Mouse (Mus musculus) yolk sac, embryonic 10.5 days (tissue): ENCODE results near the gene Dtx3.
"Not testable (repeated sequence)": the region's sequence is repeated elsewhere in the genome, so short reads cannot be mapped to it uniquely, and the experiment has no call there.

ENCODE experiments used
- DNase-seq: peaks from one replicate; pipeline ENCODE4 v3.0.0-alpha.2; 2017; ENCODE audit warnings: low spot score

The Dtx3 gene

DNA sequence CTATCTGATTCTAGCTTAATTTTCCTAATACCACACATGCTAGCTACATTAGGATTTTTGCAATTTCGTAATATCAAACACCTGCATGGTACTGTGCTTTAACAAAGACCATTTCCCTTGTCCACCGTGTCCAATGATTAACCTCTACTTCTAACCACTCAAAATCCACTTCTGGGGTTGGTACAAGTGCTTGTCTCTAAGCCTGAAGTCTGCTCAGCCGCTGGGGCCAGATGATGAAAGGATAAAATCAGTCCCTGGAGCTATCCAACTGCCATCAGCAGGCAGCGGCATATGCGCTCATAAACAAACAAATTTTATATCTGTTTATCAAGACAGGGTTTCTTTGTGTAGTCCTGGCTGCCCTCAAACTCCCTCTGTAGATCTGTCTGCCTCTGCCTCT lies 9.1 kb upstream of the Dtx3 start:
- DNase-seq, result no peak

DNA sequence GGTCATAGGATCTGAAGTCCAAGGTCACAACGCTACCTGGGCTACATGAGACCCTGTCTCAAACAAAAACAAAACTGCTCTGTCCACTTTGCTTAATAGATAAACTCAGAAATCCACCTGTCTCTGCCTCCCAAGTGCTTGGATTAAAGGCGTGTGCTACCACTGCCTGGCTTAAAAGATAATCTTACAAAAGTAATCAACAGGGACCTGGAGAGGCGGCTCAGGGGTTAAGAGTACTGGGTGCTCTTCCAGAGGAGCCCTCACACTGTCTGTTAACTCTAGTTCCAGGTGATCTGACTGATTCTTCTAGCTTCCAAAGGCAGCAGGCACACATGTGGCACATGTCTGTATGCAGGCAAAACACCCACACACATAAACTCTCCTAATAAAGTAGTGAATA lies 7.6 kb upstream of the Dtx3 start:
- peak; percentile 1 for DNase-seq

DNA sequence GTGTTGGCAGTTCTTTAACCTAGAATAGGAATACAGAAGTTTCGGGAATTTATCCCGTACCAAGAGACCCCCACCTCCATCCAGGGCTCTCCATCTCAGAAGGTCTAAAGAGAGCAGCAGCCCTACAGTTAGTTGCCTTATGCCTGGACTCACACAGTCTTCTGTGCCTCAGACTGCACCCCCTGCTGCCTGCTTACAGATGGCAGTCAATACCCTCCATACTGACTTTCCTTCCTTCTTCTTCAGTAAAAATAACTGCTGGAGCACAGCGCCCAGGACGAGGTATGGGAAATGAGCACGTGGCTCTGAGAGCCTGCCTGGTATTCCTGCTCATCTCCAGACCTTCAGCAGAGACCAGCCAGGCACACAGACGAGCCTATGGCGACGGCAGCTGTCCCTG lies 4.8 kb upstream of the Dtx3 start:
- DNase-seq, result no peak

DNA sequence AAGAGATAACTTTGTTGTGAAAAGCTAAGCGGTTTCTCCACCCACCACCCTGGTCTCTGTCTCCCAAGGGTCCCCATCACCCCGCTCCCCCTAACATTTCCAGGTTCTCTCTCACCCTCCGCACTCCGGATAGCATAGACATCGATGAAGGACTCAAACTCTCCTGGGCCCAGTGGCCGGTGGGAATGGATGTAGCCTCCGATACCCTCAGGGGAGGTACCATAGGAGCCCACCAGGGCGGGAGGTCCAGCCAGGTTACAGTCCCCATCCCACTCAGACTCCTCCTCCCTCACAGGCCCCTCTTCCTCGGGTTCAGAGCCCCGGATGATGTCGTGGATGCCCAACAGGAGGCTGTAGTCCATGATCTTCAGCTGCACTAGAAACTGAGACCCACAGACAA lies 3.9 kb upstream of the Dtx3 start:
- DNase-seq, result no peak

DNA sequence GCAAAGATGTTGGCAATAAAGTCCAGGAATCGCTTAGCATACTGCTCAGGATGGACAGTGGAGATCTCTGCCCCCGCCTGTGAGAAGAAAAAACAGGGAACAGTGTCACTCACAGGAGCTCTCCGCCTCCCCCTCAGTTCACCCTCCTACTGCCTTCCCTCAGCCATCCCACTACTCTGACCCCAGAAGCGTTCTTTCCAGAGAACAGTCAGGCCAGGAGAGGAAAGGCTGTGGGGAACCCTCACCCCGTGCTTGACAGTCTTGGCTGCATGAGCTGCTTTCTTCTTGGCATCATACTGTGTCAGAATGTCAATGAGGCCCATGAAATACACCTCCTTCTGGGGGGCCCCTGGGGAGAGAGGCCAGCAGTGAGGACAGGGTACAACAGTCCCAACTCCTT lies 3.5 kb upstream of the Dtx3 start:
- DNase-seq, result no peak

DNA sequence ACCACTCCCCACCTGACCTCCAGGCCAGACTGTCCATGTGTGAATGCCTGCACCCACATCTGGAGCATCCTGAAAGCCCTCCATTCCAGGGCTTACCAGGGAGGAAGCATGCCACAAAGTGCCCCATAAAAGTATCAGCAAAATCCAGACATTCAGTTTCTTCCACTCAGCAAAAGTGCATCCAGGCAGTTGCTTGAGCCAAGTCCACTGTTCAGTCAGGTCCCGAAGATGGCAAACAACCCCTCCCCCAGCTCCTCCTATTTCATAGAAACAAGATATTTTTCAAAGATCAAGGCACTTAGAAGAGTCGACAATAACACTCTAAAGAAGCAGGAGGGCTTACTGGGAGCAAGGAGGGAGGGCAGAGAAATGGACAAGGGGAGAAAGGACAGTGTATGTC lies 3.0 kb upstream of the Dtx3 start:
- DNase-seq, result no peak

DNA sequence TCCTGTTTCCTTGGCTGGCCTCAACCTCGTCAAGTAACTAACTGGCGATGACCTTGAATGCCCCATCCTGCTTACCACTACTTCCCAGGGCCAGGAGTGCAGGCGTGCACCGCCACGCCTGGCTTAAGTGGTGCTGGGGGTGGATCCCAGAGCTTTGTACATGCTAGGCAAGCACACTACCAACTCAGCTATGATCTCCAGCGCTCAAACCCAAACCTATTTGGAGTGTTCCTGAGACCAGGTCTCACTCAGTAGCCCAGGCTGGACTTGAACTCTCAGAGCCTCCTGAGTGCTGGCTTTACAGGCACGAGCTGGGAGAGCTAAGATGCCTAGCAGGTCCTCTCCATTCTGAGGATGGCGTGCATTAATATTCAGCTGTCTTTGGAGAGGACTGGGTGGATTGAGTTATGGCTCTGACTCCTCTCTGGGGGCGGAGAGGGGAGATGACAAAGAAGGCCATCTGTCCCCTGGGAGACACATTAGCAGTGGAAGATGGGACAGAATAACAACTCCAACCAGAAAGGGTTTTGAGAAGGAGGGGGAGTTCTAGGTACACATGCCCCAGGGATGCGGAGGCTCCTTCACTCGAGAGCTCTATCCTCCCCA lies 2.1 kb upstream of the Dtx3 start:
- peak; percentile 1 for DNase-seq

DNA sequence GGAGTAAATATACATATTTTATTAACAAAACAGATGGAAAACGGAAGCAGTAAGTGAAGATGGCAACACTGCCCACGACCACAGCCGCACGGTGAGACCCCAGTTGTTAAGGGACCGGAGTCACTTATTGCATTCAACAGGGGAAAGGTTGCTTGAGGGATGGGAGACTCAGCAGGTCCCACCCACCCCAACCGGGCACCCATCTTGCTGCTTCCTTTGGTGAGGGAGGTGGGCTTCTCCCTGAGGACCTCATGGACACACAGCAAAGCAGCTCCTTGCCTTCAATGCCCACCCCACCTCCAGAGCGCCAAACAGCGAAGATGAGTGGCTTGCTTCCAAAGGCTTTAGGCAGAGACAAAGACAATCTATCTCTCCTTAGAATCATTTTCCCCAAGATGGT lies 1.6 kb upstream of the Dtx3 start:
- no peak for DNase-seq

DNA sequence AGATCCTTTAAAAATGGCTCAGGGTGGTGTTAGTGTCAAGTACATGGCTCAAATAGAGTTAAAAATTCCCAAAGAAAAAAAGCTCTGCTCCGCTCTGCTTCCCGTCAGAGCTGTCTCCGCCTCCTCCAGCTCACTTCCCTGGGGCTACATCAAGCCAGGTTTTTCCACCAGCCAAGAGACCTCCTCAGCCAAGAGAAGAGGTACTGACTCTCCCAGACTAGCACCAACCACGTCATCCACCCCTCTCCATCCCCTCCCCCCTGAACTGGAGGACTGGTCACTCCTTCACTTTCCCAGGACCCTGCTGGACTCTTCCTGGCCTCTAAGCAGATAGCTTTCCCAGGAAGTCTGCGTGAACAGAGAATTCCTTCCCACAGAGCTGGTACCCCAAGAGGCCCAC lies 864 bp upstream of the Dtx3 start:
- DNase-seq, result peak; percentile 79

DNA sequence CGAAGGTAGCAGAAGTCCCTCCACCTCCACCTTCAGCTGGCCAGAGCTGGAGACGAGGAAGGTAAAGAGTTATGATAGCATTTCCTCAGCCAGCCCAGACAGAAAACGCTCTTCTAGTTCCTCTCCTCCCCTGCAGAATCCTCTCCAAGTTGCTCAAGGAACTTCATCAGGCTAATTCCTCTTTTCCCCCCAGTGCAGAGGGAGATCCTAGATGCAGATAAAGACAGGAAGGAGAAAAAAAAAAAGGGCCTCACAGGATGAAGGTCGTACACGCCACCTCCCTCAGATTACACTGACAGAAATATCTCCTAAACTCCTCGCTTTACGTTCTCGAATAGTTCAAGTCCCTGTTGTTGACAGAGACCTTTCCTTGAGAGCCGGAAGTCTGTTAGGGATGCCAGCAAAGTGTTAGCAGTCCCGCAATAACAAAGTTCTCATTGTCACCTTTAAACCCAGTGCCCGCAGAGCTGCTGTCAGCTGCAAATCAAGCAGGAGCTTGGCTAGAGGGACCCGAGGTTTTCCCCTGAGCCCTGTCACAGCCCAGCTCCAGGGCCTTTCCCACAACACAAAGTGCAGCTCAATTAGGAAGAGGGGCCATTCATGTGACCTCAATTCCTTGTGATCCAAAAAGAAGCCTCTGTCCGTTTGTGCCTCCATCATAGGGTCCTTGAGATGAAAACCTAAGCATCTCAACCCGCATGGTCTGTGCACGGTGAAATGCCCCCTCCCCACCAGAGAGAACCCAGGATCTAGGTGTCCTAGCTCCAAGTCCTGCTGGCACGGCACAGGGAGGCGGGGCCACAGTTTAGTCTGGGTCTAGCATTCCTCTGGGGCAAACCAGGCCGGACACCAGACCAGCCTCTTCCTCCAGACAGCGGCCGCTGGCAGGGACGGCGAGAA lies 850 bp downstream of the Dtx3 start:
- peak; percentile 61 for DNase-seq

DNA sequence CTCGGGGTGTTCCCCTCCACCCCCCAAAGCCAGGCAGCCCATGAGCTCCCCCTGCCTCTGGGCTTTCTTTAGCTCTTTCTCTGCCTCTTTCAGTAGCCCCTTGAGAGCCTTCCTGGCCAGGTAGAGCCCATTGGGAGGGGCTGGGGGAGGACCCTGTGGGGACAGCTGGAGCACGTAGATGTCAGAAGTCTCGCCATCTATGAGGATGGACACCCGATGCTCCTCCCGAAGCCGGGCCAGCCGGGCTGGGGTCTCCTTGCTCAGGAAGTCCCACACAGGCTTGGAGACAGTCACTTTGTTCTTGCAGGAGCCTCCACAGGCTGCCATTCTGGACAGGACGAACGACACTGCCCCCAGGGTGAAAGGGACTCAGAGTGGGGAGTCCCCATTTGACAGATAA lies 2.5 kb downstream of the Dtx3 start:
- DNase-seq, result no peak

DNA sequence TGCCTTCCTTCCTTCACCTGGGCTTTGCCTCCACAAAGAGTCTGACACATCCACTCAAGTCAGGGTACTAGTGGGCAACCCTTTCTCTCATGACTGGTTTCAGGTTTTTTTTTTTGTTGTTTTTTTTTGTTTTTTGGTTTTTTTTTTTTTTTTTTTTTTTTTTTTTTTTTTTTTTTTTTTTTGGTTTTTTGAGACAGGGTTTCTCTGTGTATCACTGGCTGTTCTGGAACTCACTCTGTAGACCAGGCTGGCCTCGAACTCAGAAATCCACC lies 3.5 kb downstream of the Dtx3 start:
- not testable (repeated sequence) for DNase-seq

DNA sequence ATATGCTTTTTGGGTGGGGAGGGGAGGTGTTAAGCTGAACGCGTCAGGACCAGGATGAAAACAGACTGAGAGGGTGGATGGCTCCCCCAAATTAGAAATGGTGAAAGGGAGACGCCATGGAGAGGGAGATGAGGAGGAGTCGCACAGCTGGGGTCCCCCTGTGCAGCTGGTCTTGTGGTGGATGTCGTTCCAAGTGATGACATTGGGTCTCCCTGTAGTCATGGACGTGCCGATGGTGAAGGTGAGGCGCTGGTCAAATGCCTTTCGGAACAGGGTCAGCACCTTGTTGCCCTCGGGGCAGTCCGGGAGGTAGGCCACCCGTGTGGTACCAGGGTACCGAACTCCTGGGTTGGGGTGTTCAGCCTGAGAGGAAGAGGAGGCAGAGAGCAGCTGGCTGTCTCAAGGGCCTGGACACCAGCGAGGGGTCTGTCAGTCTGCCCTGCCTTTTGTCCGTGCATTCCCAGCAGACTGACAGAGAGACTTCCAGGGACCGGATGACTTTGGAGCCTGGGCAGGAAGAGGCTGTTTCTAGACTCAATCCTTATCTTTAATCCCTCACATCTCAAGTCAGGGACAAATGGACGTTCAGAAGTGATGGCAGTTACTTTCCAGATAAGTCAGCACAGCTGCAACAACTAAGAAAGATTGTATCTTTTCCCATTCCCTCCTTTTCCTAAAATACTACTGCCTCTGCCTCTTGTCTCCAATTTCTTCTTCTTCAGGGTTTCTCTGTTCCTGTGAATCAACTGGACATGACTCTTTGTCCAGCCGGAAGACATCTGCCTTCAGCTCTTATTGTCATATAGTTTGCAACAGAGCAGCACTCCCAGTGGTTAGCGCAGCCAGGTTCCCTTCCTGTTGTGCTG lies 4.1 kb downstream of the Dtx3 start:
- no peak for DNase-seq

DNA sequence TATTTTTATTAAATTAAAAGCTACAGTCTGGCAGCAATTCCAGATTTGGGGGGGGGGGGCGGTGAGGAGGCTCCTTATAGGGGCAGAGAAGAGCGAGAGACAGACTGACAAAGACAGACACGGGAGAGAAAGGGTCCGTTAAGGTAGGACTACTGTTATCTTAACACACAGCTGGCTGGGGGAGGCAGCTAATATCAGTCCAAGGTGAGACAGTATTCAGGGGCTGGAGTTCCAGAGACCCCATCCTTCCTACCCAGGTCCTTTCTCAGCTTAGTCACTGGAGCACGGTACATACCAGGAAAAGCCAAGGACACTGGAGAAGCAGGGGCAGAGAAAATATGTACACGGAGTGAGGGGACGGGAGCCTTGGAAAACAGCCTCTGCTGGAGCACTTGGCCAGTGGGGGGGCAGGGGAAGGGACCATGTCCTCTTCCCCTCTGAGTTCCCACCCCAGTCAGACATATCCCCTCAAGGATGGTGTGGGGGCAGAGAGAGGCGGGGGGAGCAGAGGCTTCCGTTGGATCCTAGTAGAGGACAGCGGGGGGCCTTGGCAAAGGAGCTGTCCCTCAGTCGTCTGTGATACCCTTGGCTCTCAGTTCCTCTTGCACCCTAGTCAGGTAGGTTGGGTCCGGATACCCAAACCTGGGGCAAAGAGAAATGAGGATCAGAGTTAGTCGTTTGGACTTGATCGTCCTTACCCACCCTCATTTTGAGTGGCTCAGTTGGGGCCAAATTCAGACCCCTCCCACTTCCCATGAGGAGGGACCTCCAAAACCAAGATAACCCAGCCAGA lies 4.9 kb downstream of the Dtx3 start:
- no peak for DNase-seq

DNA sequence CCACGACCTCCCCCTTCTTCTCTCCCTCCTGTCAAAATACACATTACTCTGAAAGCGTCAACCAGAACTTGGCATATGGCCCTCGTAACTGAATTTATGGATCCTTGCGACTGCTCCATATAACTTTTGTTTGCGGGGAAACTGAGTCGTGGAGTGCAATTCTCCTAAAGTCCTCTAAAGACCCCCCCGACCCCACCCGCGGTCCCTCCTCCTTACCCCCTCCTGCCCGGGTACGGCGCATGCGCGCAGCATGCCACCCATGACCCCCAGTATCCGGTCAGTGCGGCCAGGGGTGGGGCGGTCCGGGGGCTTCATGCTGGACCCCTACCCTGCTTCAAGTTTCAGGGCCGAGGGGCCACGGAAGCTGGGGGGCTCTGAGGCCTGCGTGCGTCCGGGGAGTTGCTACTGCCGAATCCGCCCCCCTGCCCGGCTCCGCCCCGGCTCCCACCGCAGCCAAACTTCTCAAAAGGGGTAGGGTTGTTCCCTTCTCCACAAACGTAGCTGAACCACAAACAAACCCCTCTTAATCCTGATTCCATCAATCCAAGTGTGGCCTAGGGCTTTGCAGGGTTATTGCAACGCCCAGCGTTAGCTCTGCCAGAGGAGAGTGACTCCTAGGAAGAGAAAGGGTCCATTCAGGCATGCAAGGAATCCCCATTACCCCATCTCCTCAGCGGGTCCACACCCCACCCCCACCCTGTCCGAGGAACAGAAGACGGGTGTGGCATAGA lies 5.7 kb downstream of the Dtx3 start, which contains the start of gene Arhgef25:
Gene Arhgef25, minus strand, starts transcription at position 433 of the 731 bp plus-strand sequence.
- DNase-seq, result peak; percentile 67

DNA sequence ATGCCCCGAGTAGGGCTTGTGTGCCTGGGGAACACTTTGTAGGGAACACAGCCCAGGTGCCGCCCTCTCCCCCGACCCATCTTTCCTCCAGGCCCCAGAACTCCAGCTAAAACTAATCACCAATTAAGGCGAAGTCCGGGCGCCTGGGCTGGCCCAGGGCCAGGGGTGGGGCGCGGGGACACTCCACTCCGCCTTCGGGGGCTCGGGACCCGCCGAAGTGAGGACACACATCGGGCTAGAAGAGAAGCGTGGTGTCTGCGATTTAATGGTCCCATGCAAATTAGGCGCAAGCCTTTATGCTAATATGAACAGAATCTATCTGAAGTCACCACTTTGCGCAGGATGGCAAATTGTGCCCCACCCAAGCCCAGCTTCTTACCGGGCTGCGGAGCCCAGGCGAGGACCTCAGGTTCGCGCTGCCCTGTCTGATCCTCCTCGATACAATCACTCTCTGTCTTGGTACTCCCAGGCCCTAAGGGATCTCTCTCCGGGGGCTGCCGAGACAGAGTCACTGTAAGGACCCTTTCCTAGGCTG lies 6.3 kb downstream of the Dtx3 start:
- no peak for DNase-seq

DNA sequence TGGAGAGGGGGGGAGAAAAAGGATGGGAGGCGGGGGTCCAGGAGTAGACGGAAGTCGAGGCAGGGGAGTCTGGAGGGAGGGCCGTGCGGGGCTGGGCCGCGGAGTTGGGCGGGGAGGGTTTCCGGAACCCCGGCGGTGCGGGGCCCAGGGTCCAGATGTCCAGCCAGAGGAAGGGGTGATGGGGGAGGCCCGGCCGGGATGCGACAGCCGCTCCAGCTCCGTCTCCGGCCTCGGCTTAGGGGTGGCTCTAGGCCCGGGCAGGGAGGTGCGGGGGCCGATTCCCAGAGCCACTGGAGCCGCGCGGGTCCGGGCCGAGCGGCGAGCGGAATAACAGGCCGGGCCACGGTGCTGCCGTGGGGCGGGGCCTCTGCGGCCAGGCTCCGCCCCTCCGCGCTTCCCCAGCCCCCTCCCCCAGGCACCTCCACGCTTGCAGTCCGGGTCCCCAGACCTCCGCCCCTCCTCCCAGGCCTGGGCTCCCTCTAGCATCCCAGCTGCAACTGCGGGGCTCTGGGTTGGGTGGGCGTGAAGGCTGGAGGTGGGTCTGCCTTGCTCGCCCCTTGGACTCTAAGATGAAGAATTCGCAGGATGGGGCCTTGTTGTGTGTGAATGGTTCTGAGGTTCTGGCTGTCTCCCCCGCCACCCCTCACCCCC lies 6.9 kb downstream of the Dtx3 start:
- peak; percentile 86 for DNase-seq

DNA sequence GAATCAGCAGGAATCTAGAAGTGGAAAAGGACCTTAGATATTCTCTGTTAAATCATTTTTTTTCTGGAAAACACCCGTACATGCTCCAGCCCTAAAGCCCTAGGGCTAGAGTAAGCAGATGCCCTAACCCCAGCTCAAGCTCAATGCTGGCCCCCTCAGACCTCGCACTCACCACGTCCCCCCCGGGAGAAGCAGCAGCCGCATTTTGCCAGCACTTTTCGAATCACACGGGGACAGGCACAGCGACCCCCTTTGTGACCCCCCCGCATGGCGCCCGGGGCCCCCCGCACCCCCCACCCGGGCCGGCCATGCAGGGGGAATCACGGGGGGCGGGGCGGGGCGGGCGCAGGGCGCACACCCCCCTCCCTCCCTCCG lies 7.5 kb downstream of the Dtx3 start:
- no peak for DNase-seq

DNA sequence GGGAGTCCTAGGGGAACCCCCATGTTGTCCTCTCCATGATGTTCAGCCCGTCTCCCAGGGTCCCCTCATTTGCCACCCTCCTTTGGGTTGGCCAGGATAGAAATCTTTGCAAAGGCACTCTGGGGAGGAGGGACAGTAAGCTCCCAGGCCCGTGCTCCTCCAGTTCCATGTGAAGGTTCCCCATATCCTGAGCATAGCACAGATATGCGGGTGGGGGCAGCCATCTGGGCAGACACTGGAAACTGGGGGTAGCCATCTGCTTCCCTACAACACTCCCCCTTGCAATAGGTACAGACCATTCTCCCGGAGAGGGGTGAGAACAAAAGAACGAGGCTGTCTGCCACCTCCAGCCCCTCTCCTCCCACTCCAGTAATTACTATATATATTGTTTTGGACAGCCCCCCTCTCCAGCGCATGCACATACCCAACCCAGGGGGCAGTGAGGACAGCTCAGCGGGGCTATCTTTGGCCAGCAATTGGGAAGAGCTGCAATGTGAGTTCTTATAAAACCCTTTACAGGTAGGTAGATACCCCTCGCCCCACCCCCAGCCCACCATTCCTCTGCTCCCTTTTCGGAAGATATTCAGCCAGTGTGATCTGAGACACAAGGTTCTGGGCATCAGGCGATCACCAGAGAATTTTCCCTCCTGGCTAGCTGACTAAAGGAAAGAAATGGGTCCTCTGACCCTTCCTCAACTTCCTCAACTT lies 8.0 kb downstream of the Dtx3 start:
- DNase-seq, result no peak

DNA sequence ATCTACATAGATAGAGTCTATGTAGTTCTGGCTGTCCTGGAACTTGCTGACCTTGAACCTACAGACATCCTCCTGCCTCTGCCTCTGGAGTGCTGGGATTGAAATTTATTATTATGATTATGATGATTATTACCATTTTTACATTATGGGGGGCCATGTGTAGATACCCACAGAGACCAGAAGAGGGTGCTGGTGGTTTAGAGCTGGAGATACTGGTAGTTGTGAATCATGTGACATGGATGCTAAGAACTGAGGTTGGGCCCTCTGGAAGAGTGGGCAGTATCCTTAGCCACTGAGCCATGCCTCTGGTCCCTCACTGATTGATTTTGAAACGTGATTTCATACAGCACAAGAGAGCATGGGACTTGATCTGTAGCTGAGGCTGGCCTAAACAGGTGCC lies 9.1 kb downstream of the Dtx3 start:
- no peak for DNase-seq
